Mouse (Mus musculus) Muller cell, postnatal 12 days (primary cell): ENCODE measurements around the gene Ptprd.

ENCODE experiments used
- DNase-seq: peaks from one replicate; pipeline ENCODE4 v3.0.0-alpha.2; 2015; ENCODE audit errors: inconsistent ontology term

Ptprd gene

DNA sequence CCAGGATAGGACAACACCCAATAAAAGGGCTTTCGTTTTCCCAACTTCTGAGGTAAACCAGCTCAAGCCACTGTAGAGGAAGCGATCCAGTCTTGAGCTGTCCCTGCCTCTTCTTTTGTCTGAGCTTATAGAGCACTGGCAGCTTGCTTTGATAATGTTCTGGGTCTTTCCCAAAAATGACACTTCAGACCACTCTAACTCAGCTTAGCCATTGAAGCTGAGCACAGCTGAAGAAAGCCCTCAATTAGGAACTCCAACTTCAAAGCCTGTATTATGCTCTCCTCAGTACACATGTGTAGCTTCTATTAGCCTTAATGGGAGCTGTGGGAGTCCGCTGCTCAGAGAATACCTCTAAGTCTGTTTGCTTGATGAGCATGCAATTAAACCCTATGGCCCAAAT is 1988.0 kb downstream of the Ptprd start:
- peak; percentile 58 for DNase-seq

DNA sequence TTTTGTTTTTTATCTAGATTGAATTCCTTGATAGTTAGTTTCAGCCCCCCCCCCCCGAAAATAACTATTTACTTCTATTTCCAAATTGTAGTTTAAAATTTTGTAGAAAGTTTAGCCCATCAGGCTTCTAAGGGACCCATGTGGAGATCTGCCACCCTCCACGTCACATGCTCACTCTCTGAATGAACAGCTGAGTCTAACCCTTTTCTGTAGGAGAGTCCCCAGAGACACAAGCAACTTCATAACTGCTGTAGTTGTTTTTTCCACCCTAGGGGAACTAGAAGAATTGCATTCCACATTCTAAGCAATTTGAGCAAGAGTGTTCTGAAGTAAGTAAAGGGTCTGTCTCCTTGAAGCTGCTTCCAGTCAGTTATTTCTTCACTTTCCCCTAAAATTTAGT is 1989.2 kb downstream of the Ptprd start:
- no peak for DNase-seq

DNA sequence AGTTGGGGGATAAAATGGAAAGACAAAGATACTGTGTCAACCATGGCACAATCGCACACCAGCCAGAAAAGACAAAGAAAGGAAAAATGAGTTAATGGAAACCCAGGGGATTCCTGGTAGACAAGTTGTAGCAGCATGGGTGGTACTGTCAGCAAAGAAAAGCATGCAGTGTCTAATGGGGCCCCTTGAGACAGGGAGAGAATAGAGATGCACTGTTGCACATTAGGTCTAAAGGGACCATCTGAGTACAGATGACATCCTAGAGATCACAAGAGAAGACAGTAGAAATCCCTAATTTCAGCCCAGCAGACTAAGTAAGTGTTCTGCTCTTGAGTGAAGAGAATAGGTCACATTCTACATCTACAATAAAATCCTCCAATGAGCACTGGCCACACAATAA is 1993.7 kb downstream of the Ptprd start:
- no peak for DNase-seq

- DNase-seq, result no peak
These were observed 1996.6 kb downstream of the Ptprd start for GRCm38 (mm10) chr4:76215141-76215540.

- peak; percentile 61 for DNase-seq
These were observed 2012.4 kb downstream of the Ptprd start for GRCm38 (mm10) chr4:76199321-76199720.

- DNase-seq, result no peak
These were observed 2017.0 kb downstream of the Ptprd start for GRCm38 (mm10) chr4:76194762-76195161.

GRCm38 (mm10) chr4:76193496-76193895 is 2018.3 kb downstream of the Ptprd start:
- peak; percentile 65 for DNase-seq

- DNase-seq, result no peak
These were observed 2019.7 kb downstream of the Ptprd start for GRCm38 (mm10) chr4:76192031-76192430.

DNA sequence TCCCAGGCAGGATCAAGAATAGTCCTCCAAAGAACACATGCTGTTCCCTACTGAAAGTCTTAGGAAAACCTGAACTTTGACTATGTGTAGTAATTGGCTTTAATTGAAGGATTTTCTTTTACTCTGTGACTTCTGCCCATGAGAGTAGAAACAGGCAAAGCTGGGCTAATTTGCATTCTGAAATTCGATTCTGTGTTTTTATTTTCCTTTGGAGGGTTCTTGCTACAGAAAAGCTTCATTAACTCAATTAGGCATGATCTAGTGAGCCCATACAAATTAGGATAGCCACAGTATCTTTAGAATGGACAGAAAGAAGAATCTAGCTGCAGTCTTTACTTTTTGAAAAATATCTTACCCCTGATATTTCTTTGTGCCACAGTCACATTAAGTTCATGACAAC is 2021.0 kb downstream of the Ptprd start:
- peak; percentile 73 for DNase-seq

DNA sequence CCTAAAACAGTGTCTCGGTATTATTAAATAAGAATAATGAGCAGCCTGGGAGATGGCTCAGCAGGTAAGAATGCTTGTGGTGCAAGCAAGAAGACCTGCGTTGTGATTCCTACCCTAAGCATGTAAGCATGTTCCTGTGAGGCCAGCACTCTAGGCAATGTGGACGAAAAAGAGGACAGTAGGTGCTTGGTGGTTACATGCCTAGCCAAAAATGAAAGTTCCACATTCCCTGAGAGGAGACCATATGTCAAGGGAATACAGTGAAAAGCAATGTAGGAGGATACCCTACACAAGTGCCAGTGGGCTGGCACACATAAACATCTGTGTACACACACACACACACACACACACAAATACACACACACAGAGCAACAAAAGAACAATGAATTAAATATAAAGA is 2028.7 kb downstream of the Ptprd start:
- no peak for DNase-seq

DNA sequence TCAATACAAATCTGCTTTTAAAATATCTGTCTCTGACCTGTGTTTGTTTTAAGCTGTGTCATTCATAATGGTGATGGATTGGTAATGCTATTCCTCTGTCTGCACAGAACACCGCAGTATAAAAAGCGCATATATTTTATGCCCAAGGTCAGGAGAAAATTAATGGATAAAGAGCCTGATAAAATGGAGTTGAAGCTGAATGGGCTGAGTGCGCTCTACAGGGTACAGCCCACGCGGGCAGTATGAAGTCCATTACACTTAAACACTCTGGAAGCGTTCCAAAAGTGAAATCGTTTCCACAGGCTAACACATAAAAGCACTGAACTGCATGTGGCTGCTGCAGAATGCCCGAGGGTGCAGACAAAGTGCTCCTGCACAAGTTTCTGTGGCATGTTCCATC is 2032.3 kb downstream of the Ptprd start:
- no peak for DNase-seq

DNA sequence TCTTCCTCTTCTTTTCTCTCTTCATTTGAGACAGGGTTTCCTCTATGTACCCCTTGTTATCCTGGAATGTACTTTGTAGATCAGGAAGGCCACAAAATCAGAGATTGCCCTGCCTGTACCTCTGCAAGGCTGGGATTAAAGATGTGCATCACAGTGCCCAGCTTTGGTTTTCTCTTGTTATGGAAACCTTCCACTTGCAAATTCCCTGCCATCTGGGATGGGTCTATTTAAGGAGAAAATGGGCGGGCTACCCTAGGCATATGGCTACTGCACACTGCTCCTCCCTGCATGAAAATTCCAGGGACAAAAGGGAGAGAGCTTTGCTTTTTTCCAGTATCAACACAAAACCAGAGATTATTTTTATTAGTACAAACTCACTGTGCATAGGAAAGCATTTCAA is 2036.7 kb downstream of the Ptprd start:
- DNase-seq, result no peak

GRCm38 (mm10) chr4:76155750-76156149 is 2056.0 kb downstream of the Ptprd start:
- DNase-seq, result no peak

GRCm38 (mm10) chr4:76154190-76154589 is 2057.6 kb downstream of the Ptprd start:
- peak; percentile 75 for DNase-seq

DNA sequence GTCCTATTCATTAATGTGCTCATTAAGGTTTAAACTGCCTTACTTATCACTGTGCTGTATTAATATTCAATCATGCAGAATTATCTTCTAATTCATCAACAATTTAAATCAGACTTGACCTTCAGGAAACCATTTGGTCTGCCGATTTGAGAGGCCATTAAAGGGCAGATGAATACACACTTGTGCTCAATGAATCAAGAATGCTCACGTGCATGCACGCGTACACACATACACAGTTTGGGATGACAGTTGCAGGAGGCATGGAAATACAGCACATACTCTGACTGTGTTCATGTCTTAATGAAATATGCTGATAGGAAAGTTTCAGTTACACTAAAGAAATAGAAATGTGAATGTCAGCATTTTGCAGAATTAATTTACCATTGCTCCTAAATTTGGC is 2066.8 kb downstream of the Ptprd start:
- peak; percentile 19 for DNase-seq

- no peak for DNase-seq
These were observed 2067.4 kb downstream of the Ptprd start for GRCm38 (mm10) chr4:76144333-76144732.

DNA sequence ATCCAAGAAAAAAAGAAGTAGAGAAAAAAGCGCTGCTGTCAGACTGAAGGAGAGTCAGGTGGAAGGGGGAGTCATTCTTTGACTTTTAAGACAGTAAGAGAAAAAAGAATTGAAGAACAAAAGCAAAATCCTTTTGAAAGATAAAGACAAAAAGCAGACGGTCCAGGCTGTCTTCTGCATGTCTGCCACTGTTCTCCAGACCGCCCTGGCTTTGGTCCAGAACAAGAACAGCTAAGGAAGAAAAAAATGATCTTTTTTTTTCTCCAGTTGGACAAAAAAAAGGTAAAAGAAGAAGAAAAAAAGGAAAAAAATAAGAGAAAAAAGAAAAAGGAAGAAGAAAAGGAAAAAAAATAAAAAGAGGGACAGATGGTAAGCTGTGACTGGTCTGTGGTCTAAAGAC is 2073.9 kb downstream of the Ptprd start:
- no peak for DNase-seq

DNA sequence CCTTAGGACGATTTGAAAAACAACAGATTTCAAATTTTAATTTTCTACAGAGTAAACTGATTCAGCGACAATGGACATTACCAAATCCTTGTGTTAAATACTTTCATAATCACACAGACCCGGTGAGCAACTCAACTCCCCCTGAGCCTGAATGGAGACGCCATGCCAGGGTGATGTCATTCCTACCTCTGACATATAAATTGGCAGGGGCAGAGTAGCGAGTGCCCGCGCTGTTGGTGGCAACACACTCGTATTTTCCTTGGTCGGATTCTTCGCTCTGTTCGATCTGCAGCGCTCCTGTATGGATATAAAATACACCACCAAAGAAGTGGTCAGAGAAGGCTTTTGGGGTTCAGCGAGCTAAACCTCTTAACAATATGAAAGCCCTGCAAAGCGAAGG is 2075.1 kb downstream of the Ptprd start:
- DNase-seq, result no peak

- DNase-seq, result no peak
These were observed 2119.9 kb downstream of the Ptprd start for GRCm38 (mm10) chr4:76091845-76092244.

GRCm38 (mm10) chr4:76089866-76090265 is 2121.9 kb downstream of the Ptprd start:
- DNase-seq, result no peak

DNA sequence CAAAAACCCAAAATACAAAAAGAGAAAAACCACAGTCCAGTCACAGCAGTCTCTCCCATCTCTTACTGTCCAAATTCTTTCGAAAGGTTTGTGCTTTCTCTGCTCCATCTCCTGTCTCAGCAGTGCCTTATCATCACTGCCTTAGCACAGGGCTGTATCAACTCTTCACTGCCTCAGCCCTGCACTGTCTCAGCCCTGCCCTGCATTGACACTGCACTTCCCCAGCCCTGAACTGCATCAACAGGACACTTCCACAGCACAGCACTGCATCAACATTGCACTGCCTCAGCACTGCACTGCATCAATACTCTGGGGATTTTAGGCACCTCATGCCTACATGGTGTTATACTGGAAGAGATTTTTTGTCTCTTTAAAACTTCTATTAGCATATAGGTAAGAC is 2135.7 kb downstream of the Ptprd start:
- DNase-seq, result no peak

DNA sequence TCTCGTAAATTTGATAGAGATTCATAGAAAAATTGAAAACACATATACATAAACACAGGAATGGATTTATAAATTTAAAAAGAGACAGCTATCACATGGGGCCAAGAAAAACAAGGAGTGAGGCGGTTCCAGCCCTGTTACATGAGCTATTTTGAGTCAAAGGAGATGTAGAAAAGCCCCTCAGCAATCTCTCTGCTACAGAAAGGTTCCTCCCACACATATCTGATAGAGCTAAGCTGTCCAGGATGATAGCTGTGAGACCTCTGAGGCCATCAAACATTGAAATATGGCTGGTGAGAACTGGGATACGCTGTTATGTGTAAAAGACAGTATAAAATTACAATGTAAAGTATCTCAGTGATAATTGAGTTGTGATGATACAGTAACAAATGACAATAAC is 2138.5 kb downstream of the Ptprd start:
- DNase-seq, result no peak

DNA sequence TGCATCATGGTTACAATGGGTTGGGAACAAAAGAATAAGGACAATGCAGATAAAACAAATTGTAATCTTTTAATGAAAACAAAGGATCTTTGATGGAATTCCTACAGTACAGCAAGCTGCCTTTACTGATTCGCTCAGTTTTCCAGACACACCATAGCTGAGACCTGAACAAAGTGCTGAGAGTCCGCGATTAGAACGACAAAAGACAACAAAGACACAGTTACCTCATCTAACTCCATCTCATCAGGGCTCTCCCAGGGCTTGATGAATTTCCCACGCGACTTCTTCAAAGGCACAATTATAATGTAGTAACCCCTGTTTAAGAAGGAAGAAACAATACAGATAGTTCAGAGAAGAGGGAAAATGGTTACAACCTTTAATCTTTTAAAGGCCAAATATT is 2140.0 kb downstream of the Ptprd start:
- DNase-seq, result no peak

GRCm38 (mm10) chr4:76056836-76057235 is 2154.9 kb downstream of the Ptprd start:
- DNase-seq, result no peak

GRCm38 (mm10) chr4:76045650-76046049 is 2166.1 kb downstream of the Ptprd start:
- no peak for DNase-seq
